Mouse (Mus musculus) forebrain, embryonic 13.5 days (tissue): ENCODE data around the gene Col5a1. TPM values are rescaled to one million over a fixed set of nuclear protein-coding genes. Genes with fewer than 3 reads are reported as not detected.

Experiments
- ATAC-seq: fragments of 200-750 bp; cut with Nextera tagmentation; 2 replicates; pipeline ENCODE4 v1.8.0; 2017
- H3K27ac ChIP-seq: fragments of 300-500 bp; sonication (generic); 2 replicates; pipeline ENCODE4 v1.5.1; 2015; ENCODE audit warnings: inconsistent platforms, mild to moderate bottlenecking, moderate library complexity
- H3K27me3 ChIP-seq: fragments of 300-500 bp; sonication (generic); 2 replicates; pipeline ENCODE4 v1.6.1; 2015; ENCODE audit warnings: mild to moderate bottlenecking, inconsistent platforms
- H3K36me3 ChIP-seq: fragments of 300-500 bp; sonication (generic); 2 replicates; pipeline ENCODE4 v1.6.1; 2015; ENCODE audit warnings: mild to moderate bottlenecking, inconsistent platforms; ENCODE audit not compliant: poor library complexity, severe bottlenecking
- H3K4me1 ChIP-seq: fragments of 300-500 bp; sonication (generic); 2 replicates; pipeline ENCODE4 v1.6.1; 2015; ENCODE audit warnings: inconsistent platforms
- H3K4me2 ChIP-seq: fragments of 300-500 bp; sonication (generic); 2 replicates; pipeline ENCODE4 v1.6.1; 2015; ENCODE audit warnings: inconsistent platforms, mild to moderate bottlenecking, moderate library complexity
- H3K4me3 ChIP-seq: fragments of 300-500 bp; sonication (generic); 2 replicates; pipeline ENCODE4 v1.5.1; 2015; ENCODE audit warnings: mild to moderate bottlenecking, inconsistent platforms
- H3K9ac ChIP-seq: fragments of 300-500 bp; sonication (generic); 2 replicates; pipeline ENCODE4 v1.6.1; 2015; ENCODE audit warnings: mild to moderate bottlenecking, inconsistent platforms
- H3K9me3 ChIP-seq: fragments of 300-500 bp; sonication (generic); replicated peaks from 2 replicates; pipeline ENCODE4 v1.6.1; 2016; ENCODE audit warnings: inconsistent platforms
- WGBS: fragments of 180-500 bp; shearing (Covaris S2); methylation state at CpG from one replicate; pipeline ENCODE4 v1.1.7; 2015; 5-methylcytosine and 5-hydroxymethylcytosine counted together
- polyA plus RNA-seq: library from polyadenylated mRNA; unstranded; fragments of >200 nt; fragmentation: Nextera tagmentation; extraction: Ambion mirVana; gene quantifications from 2 replicates; pipeline ENCODE4 v1.2.1, GENCODE M21; 2015

Gene Col5a1
- polyA plus RNA-seq, 1 experiment from 2014 or later, result 6.1 TPM

DNA sequence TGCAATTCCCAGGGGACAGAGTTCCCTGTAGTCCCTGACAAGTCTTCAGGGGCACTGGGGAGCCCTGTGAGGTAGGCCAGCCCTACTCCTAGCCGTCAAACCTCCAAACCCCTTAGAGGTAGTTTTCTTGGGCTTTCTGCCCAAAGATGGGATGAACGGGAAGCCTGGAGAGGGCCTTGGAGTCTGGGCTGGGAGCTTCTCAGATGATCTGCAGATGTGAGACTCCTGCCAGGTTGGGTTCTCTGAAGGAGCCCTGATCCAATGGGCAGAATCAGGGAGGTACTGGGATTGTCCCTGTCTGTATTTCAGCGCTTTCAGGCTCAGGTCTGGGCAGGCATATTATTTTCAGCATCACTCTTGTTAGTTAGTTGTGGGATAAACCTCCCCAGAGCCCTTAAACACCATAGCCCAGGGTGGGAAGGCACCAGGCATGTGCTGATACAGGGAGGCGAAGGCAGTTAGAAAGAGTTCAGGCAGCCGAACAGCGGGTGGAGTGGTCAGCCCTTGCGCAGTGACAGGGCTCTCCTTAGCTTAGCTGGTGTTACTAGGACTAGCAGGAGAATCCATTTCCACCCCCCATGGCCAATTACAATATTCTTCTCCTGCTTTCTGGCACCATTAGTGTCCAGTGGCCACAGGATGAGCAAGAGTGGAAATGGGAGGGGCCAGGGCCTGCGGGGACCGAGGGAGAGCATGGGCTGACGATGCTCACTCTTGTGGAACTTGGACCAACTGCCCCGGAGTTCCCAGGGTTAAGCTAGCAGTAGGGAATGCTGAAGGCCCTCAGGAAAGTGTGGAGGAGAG, 1.4 kb downstream of the Col5a1 start:
- ATAC-seq, result no peak
- Histone ChIP-seq H3K27me3 (peaks cover 21% of the 10 kb centered on the region), H3K27ac (no peak overlapping the region), H3K4me2 (peak overlapping the region; percentile 93), H3K36me3 (no peaks in the 10 kb centered on the region), H3K9ac (peak overlapping the region; percentile 73; the same call in 1 of the 2 replicates), H3K4me1 (peaks cover 43% of the 10 kb centered on the region), H3K9me3 (no peaks in the 10 kb centered on the region), H3K4me3 (peak overlapping the region; percentile 60)
- WGBS, result 20% methylated on average over 11 of the region's 11 CpGs

DNA sequence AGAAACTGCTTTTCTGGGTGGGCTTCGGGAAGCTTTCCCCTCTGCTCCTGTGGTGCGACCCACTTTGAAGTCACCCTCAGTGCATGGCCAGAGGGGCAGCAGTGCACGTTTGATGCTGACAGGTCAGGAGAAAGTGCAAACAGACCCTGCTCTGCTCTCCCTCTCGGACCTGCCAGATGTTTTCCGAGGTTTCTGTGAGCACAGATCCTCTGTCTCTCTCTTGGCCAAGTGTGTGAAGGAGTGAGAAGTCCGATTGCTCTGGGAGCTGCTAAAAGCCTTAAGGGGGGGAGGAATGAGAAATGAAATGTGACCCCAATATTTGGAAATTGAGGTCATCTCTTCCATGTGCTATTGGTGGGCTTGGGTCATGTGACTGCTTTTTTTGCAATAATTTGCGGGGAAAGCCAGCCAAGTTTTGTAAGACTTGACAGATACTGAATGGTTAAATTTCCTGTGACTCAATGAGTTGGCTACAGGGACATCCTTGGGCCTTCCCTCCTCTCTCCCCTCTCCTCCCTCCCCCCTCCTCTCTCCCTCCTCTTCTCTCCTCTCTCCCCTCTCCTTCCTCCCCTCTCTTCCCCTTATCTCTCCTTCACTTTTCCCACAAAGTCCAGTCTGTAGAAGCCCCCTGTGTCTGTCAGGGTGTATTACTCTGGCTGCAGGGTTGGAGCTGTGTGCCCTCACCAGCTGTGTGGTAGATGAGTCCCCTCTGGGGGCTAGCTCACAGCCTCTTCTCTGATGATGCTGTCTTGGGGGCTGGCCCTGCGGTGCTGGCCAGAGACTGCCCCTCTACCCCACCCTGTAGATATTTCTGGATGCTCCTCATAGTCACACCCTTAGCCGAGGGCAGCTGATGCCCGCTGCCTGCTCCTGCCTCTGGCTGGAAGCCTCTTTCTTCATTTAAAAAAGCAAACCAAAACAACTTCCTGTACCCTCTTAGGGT, 2.6 kb downstream of the Col5a1 start:
- ATAC-seq, result no peak
- Histone ChIP-seq H3K36me3 (no peaks in the 10 kb centered on the region), H3K4me1 (peaks cover 43% of the 10 kb centered on the region), H3K27me3 (peaks cover 21% of the 10 kb centered on the region), H3K9ac (no peak overlapping the region), H3K27ac (no peak overlapping the region), H3K9me3 (no peaks in the 10 kb centered on the region), H3K4me3 (no peak overlapping the region), H3K4me2 (peak overlapping the region; percentile 93)
- 36% methylated on average over 10 of the region's 10 CpGs for WGBS

GRCm38 (mm10) chr2:27891922-27892541, 5.8 kb downstream of the Col5a1 start:
- H3K4me1 ChIP-seq, result peaks cover 22% of the 10 kb centered on the region
- 97% methylated on average over 7 of the region's 7 CpGs for WGBS
- H3K27me3 ChIP-seq, result peaks cover 17% of the 10 kb centered on the region
- no peak overlapping the region for H3K27ac ChIP-seq
- no peak overlapping the region for H3K9ac ChIP-seq
- no peaks in the 10 kb centered on the region for H3K36me3 ChIP-seq
- ATAC-seq, result no peak
- no peaks in the 10 kb centered on the region for H3K9me3 ChIP-seq
- H3K4me3 ChIP-seq, result no peak overlapping the region
- H3K4me2 ChIP-seq, result no peak overlapping the region

DNA sequence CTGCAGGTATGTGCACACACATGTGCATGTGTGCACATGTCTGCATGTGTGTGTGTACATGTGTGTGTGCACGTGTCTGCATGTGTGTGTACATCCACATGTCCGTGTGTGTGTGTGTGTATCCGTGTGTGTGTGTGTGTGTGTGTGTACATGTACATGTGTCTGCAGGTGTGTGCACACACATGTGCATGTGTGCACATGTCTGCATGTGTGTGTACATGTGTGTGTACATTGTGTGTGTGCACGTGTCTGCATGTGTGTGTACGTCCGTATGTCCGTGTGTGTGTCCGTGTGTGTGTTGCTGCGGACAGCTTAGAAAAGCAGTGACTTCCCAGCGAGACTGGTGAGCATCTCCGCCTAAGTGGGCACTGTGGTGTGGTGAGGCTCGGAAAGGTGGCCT, 6.8 kb downstream of the Col5a1 start:
- Histone ChIP-seq H3K27ac (no peak overlapping the region), H3K27me3 (peaks cover 7% of the 10 kb centered on the region; the same call in 1 of the 2 replicates), H3K36me3 (no peaks in the 10 kb centered on the region), H3K4me1 (peaks cover 12% of the 10 kb centered on the region), H3K4me3 (no peak overlapping the region), H3K4me2 (no peak overlapping the region), H3K9me3 (no peaks in the 10 kb centered on the region), H3K9ac (no peak overlapping the region)
- no peak for ATAC-seq
- 92% methylated on average over 12 of the region's 12 CpGs for WGBS

GRCm38 (mm10) chr2:27894986-27895385, 8.8 kb downstream of the Col5a1 start:
- no peak overlapping the region for H3K9ac ChIP-seq
- WGBS, result 80% methylated on average over 5 of the region's 5 CpGs
- H3K9me3 ChIP-seq, result no peaks in the 10 kb centered on the region
- H3K4me3 ChIP-seq, result no peak overlapping the region
- no peaks in the 10 kb centered on the region for H3K4me1 ChIP-seq
- no peak overlapping the region for H3K27ac ChIP-seq
- no peaks in the 10 kb centered on the region for H3K27me3 ChIP-seq
- H3K4me2 ChIP-seq, result no peak overlapping the region
- no peaks in the 10 kb centered on the region for H3K36me3 ChIP-seq
- ATAC-seq, result no peak

GRCm38 (mm10) chr2:27895648-27896047, 9.4 kb downstream of the Col5a1 start:
- WGBS, result 75% methylated on average over 4 of the region's 4 CpGs
- H3K4me3 ChIP-seq, result no peak overlapping the region
- no peak for ATAC-seq

GRCm38 (mm10) chr2:27897161-27897560, 10.9 kb downstream of the Col5a1 start:
- no peak for ATAC-seq
- no peaks in the 10 kb centered on the region for H3K36me3 ChIP-seq
- no peaks in the 10 kb centered on the region for H3K9me3 ChIP-seq
- H3K27me3 ChIP-seq, result no peaks in the 10 kb centered on the region
- no peaks in the 10 kb centered on the region for H3K4me1 ChIP-seq
- H3K4me2 ChIP-seq, result no peak overlapping the region
- H3K4me3 ChIP-seq, result no peak overlapping the region
- 71% methylated on average over 6 of the region's 6 CpGs for WGBS
- H3K27ac ChIP-seq, result no peak overlapping the region
- no peak overlapping the region for H3K9ac ChIP-seq

More at GRCm38 (mm10) chr2:27895648-27896047, 9.4 kb downstream of the Col5a1 start:
- no peaks in the 10 kb centered on the region for H3K4me1 ChIP-seq
- no peaks in the 10 kb centered on the region for H3K36me3 ChIP-seq
- no peaks in the 10 kb centered on the region for H3K27me3 ChIP-seq
- no peak overlapping the region for H3K27ac ChIP-seq
- H3K9ac ChIP-seq, result no peak overlapping the region
- H3K4me2 ChIP-seq, result no peak overlapping the region
- no peaks in the 10 kb centered on the region for H3K9me3 ChIP-seq

DNA sequence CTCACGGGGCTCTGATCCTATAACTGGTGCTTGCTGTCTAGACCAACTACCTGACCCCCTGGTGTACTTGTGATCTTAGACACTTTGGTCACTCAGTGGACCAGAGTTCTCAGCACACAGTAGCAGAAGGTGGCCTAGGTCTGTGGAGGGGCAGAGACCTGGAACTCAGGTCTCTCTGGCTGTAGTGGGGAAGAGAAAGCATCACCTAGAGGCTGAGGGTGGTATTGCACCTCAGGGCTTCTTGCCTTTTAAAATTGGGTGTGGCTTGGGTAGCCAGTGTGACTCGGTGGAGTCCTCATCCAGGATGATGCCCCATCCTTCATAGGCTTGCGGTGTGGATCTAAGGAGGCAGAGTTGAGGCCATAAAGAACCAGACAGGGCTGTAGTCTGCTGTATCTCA, 13.7 kb downstream of the Col5a1 start:
- ATAC-seq, result no peak
- Histone ChIP-seq H3K9ac (no peak overlapping the region), H3K27ac (no peak overlapping the region), H3K4me2 (no peak overlapping the region), H3K4me3 (no peak overlapping the region), H3K4me1 (0 out of 2 replicates have a peak, but pooled peaks cover 5% of the 10 kb centered on the region), H3K36me3 (no peaks in the 10 kb centered on the region), H3K27me3 (no peaks in the 10 kb centered on the region), H3K9me3 (no peaks in the 10 kb centered on the region)
- 63% methylated on average over 3 of the region's 3 CpGs for WGBS

- Histone ChIP-seq H3K9ac (no peak overlapping the region), H3K4me1 (0 out of 2 replicates have a peak, but pooled peaks cover 5% of the 10 kb centered on the region), H3K36me3 (no peaks in the 10 kb centered on the region), H3K4me3 (no peak overlapping the region), H3K27ac (no peak overlapping the region), H3K4me2 (no peak overlapping the region), H3K27me3 (no peaks in the 10 kb centered on the region), H3K9me3 (no peaks in the 10 kb centered on the region)
- 60% methylated on average over 2 of the region's 2 CpGs for WGBS
- ATAC-seq, result no peak
These were observed 14.9 kb downstream of the Col5a1 start for GRCm38 (mm10) chr2:27901076-27901475.

DNA sequence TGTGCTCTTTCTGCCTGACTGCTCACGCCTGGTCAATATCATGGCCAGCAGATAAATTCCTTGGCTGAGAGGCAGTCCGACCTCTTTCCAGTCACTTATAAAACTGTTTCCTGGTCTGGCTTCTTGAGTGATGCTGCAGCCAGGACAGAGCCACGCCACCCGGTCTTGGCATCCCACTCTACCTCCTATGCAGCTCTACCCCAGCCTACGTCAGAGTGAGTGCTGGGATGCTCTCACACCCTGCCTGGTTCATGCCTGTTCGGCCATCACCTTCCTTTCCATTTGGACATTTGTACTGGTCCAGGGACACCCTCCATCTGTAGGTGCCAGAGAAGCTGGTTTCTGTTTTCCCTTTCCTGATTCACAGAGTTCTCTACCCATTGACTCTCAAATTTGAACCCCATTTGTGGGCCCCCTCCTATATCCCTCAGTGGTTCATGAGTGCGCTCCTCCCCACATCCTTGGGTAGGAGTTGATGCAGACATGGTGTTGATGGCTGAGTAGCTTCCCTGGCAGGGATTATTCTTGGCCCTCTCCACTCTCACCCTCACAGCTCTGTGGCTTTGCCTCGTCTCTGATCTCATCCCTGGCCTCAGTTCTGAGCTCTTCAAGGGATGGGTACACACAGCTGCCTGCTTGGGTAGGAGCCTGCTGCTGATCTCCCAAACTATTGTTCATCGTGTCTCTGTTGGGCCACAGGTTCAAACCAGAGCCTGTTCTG, 15.5 kb downstream of the Col5a1 start:
- Histone ChIP-seq H3K27me3 (no peaks in the 10 kb centered on the region), H3K9ac (no peak overlapping the region), H3K4me1 (0 out of 2 replicates have a peak, but pooled peaks cover 5% of the 10 kb centered on the region), H3K4me3 (no peak overlapping the region), H3K4me2 (no peak overlapping the region), H3K9me3 (no peaks in the 10 kb centered on the region), H3K36me3 (no peaks in the 10 kb centered on the region), H3K27ac (no peak overlapping the region)
- 78% methylated on average over 9 of the region's 9 CpGs for WGBS
- no peak for ATAC-seq

GRCm38 (mm10) chr2:27902318-27902717, 16.1 kb downstream of the Col5a1 start:
- Histone ChIP-seq H3K4me1 (0 out of 2 replicates have a peak, but pooled peaks cover 5% of the 10 kb centered on the region), H3K27me3 (no peaks in the 10 kb centered on the region), H3K27ac (no peak overlapping the region), H3K4me3 (no peak overlapping the region), H3K4me2 (no peak overlapping the region), H3K9me3 (no peaks in the 10 kb centered on the region), H3K9ac (no peak overlapping the region), H3K36me3 (no peaks in the 10 kb centered on the region)
- WGBS, result 71% methylated on average over 3 of the region's 3 CpGs
- ATAC-seq, result no peak
